Mouse (Mus musculus) hindbrain, embryonic 16.5 days (tissue): Measurements from ENCODE around the gene Hdac6. TPM values are rescaled to one million over a fixed set of nuclear protein-coding genes. Genes with fewer than 3 reads are reported as not detected.

Source experiments
- ATAC-seq: fragments of 200-750 bp; cut with Nextera tagmentation; 2 replicates; pipeline ENCODE4 v1.8.0; 2017; ENCODE audit warnings: moderate TSS enrichment, moderate library complexity
- H3K27ac ChIP-seq: fragments of 300-500 bp; sonication (generic); 2 replicates; pipeline ENCODE4 v1.5.1; 2014; ENCODE audit warnings: low read depth, mild to moderate bottlenecking, control low read depth, low read length, moderate library complexity
- H3K27me3 ChIP-seq: fragments of 300-500 bp; sonication (generic); replicated peaks from 2 replicates; pipeline ENCODE4 v1.6.1; 2014; ENCODE audit warnings: low read length; ENCODE audit not compliant: control insufficient read depth, insufficient read depth
- H3K36me3 ChIP-seq: fragments of 300-500 bp; sonication (generic); 2 replicates; pipeline ENCODE4 v1.6.1; 2014; ENCODE audit warnings: mild to moderate bottlenecking, low read length, moderate library complexity, mixed read lengths; ENCODE audit not compliant: control insufficient read depth, insufficient read depth
- H3K4me1 ChIP-seq: fragments of 300-500 bp; sonication (generic); 2 replicates; pipeline ENCODE4 v1.6.1; 2014; ENCODE audit warnings: low read depth, low read length; ENCODE audit not compliant: control insufficient read depth, insufficient read depth
- H3K4me2 ChIP-seq: fragments of 300-500 bp; sonication (generic); 2 replicates; pipeline ENCODE4 v1.6.1; 2014; ENCODE audit warnings: mild to moderate bottlenecking, low read length, control low read depth, moderate library complexity
- H3K4me3 ChIP-seq: fragments of 300-500 bp; sonication (generic); 2 replicates; pipeline ENCODE4 v1.5.1; 2014; ENCODE audit warnings: mild to moderate bottlenecking, low read length, control low read depth, moderate library complexity
- H3K9ac ChIP-seq: fragments of 300-500 bp; sonication (generic); 2 replicates; pipeline ENCODE4 v1.6.1; 2014; ENCODE audit warnings: low read depth, mild to moderate bottlenecking, control low read depth, low read length, moderate library complexity
- H3K9me3 ChIP-seq: fragments of 300-500 bp; sonication (generic); 2 replicates; pipeline ENCODE4 v1.6.1; 2014; ENCODE audit warnings: mild to moderate bottlenecking, low read length, moderate library complexity; ENCODE audit not compliant: control insufficient read depth
- WGBS: fragments of 180-500 bp; shearing (Covaris S2); extraction: QIAGEN DNeasy Blood & Tissue Kit; methylation state at CpG from one replicate; pipeline ENCODE4 v1.1.7; 2014; 5-methylcytosine and 5-hydroxymethylcytosine counted together
- polyA plus RNA-seq: library from polyadenylated mRNA; unstranded; fragments of >200 nt; fragmentation: Nextera tagmentation; extraction: Ambion mirVana; gene quantifications from 2 replicates; pipeline ENCODE4 v1.2.1, GENCODE M21; 2015

Gene Hdac6
- polyA plus RNA-seq, 1 experiment from 2014 or later: 70.2 TPM

DNA sequence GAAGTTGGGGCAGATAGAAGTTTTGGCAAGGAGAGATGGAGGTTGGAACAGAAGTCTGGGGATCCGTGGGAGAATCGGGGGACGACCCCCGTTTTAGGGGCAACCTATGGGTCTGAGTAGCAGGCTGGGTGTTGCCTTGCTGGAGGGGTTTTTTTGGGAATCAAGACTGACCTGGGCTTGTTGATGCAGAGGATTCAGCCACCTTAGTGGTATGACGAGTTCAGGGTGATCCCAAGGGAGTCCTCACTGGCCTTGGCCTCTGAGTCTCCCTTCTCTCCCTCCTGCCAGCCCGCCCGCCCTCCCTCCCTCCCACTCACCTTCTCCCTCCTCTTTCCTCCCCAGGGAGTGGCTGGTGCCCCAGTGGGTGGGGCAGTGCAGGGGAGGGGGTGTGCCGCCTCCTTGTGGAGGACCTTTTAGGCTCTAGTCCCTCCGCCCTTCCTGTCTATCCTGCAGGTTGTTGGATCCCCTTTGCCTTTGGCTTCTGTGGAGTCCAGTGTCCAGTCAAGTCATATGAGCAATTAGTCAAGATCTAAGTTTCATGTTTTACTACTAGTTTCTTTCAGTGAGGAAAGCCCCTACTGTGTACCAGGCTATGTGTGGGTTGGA lies 20.0 kb upstream of the Hdac6 start:
- no peaks in the 10 kb centered on the region for H3K4me1 ChIP-seq
- H3K4me2 ChIP-seq: no peak overlapping the region
- no peak overlapping the region for H3K4me3 ChIP-seq
- H3K27me3 ChIP-seq: no peaks in the 10 kb centered on the region
- 86% methylated on average over 6 of the region's 9 CpGs for WGBS
- H3K36me3 ChIP-seq: no peaks in the 10 kb centered on the region
- H3K9ac ChIP-seq: no peak overlapping the region
- no peak overlapping the region for H3K27ac ChIP-seq
- no peak for ATAC-seq
- H3K9me3 ChIP-seq: no peaks in the 10 kb centered on the region

DNA sequence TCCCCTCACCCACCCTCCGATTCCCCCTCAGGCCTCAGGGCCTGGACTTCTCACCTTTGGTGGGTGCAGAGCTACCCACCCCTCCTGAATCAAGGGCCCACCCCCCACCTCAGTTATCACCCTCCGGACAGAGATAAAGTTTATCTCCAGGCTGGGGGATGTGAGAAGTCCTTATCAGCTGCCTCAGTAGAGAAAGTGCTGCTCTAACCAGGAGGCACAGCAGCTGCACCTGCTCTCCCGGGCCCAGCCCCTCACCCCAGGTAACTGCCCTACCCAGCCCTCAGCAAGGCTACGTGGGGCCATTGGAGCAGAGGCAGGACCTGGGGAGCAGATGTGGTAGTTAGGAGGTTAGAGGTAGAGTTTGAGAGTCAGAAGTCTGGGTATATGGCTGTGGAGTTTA lies 18.5 kb upstream of the Hdac6 start:
- 81% methylated on average over 4 of the region's 4 CpGs for WGBS
- no peak for ATAC-seq

DNA sequence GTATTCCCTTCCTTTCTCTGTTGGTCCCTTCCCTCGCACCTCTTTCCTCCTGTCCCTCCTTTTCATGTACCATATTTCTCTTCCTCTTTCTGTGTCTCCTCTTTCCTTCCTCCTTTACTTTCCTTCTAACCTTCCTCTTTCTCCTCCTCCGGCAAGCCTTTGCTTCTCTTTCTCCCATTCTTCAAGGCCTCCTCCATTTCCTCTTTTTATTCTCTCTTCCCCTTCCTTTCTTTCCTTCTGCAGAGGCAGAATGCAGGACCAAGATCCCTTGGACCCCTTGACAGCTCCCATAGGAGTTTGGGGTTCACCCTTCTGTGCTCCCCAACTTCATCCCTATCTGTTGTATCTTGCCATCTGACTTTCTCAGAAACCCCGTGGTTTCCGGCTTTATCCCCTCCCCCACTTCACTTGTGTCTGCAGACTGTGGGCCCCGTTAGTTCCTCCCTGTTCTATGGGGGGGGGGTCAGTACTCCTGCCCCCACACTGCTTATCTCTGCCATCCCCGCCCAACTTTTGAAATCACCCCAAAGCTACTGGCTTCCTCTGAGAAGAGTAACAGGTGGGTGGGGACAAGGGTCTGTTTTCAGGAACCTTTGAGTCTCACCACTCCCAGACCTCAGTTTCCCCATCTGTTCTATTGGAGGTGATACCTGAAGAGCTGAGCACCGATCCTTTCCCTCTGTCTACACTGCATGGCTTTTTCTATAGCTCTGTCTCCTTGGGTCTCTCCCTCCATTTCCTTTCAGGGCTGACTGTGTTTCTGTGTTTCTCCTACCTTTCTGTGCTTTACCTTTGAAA lies 16.3 kb upstream of the Hdac6 start:
- H3K4me1 ChIP-seq: no peaks in the 10 kb centered on the region
- no peaks in the 10 kb centered on the region for H3K9me3 ChIP-seq
- H3K4me2 ChIP-seq: no peak overlapping the region
- 82% methylated on average over 7 of the region's 7 CpGs for WGBS
- no peak overlapping the region for H3K27ac ChIP-seq
- no peaks in the 10 kb centered on the region for H3K36me3 ChIP-seq
- H3K27me3 ChIP-seq: no peaks in the 10 kb centered on the region
- H3K4me3 ChIP-seq: no peak overlapping the region
- no peak overlapping the region for H3K9ac ChIP-seq
- no peak for ATAC-seq

More for the DNA sequence above, 18.5 kb upstream of the Hdac6 start:
- no peak overlapping the region for H3K4me3 ChIP-seq
- H3K9ac ChIP-seq: no peak overlapping the region
- no peaks in the 10 kb centered on the region for H3K27me3 ChIP-seq
- no peaks in the 10 kb centered on the region for H3K9me3 ChIP-seq
- H3K36me3 ChIP-seq: no peaks in the 10 kb centered on the region
- no peak overlapping the region for H3K27ac ChIP-seq
- no peaks in the 10 kb centered on the region for H3K4me1 ChIP-seq
- H3K4me2 ChIP-seq: no peak overlapping the region

DNA sequence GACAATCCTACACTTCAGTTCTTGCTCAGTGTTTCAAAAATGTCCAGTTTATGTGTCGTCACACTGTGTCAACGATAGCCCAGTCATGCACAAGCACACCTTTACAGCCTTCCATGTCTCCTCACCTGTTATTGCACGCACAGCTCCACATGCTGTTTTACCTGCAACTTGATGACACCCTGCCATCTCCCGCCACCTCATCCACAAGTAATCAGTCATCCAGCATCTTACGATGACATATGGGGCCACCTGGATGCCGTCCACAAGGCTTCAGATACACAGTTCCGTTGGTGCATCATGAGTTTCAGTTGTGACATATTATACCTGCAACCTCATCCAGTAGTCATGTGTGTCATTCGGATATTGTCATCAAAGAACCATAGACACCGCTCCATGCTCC lies 11.2 kb upstream of the Hdac6 start:
- H3K9me3 ChIP-seq: no peaks in the 10 kb centered on the region
- H3K27me3 ChIP-seq: no peaks in the 10 kb centered on the region
- H3K36me3 ChIP-seq: no peaks in the 10 kb centered on the region
- no peak overlapping the region for H3K4me3 ChIP-seq
- H3K4me1 ChIP-seq: no peaks in the 10 kb centered on the region
- H3K27ac ChIP-seq: no peak overlapping the region
- no peak for ATAC-seq
- no peak overlapping the region for H3K4me2 ChIP-seq
- H3K9ac ChIP-seq: no peak overlapping the region
- 93% methylated on average over 9 of the region's 9 CpGs for WGBS

DNA sequence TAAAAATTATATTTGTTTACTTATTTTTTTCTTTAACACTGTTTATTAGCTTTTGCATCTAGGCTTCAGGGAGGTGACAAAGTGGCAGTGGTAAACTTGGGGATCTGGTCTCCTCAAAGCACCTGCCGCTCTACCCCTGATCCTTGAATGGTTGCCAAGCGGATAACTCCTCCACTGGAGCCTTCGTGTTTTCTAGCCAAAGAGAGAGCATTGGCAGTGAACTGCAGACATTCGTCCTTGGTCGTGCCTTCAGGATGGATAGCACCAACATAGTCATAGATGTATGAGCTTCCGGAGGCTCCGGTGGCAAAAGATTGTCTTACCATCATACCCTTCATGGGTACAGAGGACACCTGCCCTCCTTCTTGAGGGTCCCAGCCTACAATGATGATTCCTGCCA lies 2.4 kb upstream of the Hdac6 start:
- Histone ChIP-seq H3K4me3 (no peak overlapping the region), H3K27ac (no peak overlapping the region), H3K27me3 (no peaks in the 10 kb centered on the region), H3K4me2 (no peak overlapping the region), H3K9ac (no peak overlapping the region), H3K9me3 (no peaks in the 10 kb centered on the region), H3K36me3 (no peaks in the 10 kb centered on the region), H3K4me1 (no peaks in the 10 kb centered on the region)
- WGBS: 90% methylated on average over 7 of the region's 7 CpGs
- no peak for ATAC-seq

DNA sequence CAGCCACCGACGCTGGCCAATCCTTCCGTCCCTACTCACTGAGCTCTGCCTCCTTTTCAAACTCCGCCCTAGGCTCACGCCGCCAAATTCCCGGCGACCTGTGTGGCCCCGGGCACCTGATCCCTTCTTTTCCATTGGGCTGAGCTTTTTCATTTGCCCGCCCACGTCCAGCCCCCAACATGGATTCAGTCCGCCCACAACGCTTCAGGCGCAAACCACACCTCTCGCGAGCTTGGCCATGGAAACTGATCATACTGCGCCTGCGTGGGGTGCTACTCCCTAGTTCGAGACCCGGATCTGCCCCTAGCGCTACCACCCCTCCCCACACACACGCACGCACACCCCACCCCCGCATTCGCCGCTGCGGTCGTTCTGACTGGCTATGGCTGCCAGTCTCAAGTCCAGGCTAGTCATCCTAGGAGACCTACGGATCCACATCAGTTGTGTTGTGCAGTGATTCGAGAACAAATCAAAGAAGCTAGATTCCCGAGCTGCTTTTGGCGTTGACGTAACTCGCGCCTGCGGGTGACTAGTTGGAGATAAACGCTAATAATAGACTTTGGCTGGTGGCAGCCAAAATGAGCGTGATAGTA lies 307 bp upstream of the Hdac6 start:
- WGBS: 24% methylated on average over 38 of the region's 38 CpGs
- H3K9ac ChIP-seq: peak overlapping the region; percentile 33
- H3K4me2 ChIP-seq: peak overlapping the region; percentile 40
- peak overlapping the region; percentile 50 for H3K4me3 ChIP-seq
- no peaks in the 10 kb centered on the region for H3K36me3 ChIP-seq
- H3K4me1 ChIP-seq: no peaks in the 10 kb centered on the region
- no peaks in the 10 kb centered on the region for H3K9me3 ChIP-seq
- ATAC-seq: peak; percentile 98
- no peaks in the 10 kb centered on the region for H3K27me3 ChIP-seq
- peak overlapping the region; percentile 3; the same call in 1 of the 2 replicates for H3K27ac ChIP-seq

DNA sequence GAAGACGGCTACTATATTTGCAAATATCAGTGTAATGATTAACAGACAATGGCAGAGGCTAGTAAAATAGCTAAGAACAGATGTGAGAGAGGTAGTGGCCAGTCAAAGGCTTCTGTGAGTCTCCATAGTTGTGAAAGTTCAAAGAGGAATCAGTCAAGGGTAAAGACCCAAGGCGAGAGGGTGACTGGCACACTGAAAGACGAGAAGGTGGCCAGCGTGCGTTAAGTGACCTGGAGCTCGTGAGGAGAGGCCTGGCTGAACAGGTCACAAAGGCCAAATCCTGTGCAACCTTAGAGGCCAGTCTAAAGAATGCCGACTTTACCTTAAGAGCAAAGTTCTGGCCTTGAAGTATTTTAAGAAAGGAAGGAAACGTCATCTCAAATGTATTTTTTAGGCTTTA lies 2.1 kb downstream of the Hdac6 start:
- H3K4me3 ChIP-seq: no peak overlapping the region
- WGBS: 74% methylated on average over 8 of the region's 8 CpGs
- no peaks in the 10 kb centered on the region for H3K27me3 ChIP-seq
- H3K4me1 ChIP-seq: no peaks in the 10 kb centered on the region
- H3K36me3 ChIP-seq: no peaks in the 10 kb centered on the region
- no peak for ATAC-seq
- H3K4me2 ChIP-seq: no peak overlapping the region
- H3K9ac ChIP-seq: no peak overlapping the region
- H3K9me3 ChIP-seq: no peaks in the 10 kb centered on the region
- H3K27ac ChIP-seq: no peak overlapping the region

DNA sequence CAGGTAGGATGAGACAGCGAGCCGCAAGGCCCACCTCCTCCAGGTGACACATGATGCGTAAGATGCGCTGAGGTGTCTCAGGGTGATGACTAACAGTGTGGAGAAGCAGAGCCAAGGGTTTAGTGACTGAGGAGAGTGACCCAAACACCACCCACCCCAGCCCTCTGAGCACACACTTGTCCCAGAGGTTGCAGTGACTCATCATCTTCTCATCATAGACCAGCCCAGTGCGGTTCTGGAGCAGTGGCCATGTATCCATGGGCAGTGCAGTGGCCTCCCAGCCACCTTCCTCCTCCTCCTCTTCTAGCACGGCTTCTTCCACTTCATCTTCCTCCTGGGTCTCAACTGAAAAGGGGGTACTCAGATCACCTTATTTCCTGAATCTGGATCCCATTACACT lies 10.0 kb downstream of the Hdac6 start:
- no peak for ATAC-seq
- H3K4me2 ChIP-seq: no peak overlapping the region

DNA sequence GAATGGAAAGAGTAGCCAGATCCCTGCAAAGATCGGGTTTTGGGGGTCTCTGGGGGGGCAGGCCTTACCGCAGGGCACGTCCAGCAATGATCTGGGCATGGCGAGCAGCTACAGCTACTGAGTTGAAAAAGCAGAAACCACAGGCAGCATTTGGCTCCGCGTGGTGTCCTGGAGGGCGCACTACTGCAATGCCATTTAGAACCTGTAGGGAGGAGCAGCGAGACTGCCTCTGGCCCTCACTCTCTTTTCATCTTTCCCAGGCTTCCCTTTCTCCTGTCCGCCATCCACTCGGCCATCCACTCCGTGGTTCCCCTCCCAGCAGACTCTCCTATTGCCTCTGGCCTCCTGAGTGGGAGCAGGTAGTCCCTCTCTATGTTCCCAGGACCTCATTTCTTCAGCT lies 10.8 kb downstream of the Hdac6 start:
- 0 out of 2 replicates have a peak, but pooled peaks cover 4% of the 10 kb centered on the region for H3K36me3 ChIP-seq
- no peaks in the 10 kb centered on the region for H3K27me3 ChIP-seq
- no peak overlapping the region for H3K4me2 ChIP-seq
- no peaks in the 10 kb centered on the region for H3K4me1 ChIP-seq
- no peaks in the 10 kb centered on the region for H3K9me3 ChIP-seq
- no peak overlapping the region for H3K9ac ChIP-seq
- H3K4me3 ChIP-seq: no peak overlapping the region
- H3K27ac ChIP-seq: no peak overlapping the region
- no peak for ATAC-seq
- WGBS: 43% methylated on average over 11 of the region's 11 CpGs

More for the DNA sequence above, 10.0 kb downstream of the Hdac6 start:
- 0 out of 2 replicates have a peak, but pooled peaks cover 4% of the 10 kb centered on the region for H3K36me3 ChIP-seq
- H3K9ac ChIP-seq: no peak overlapping the region
- H3K4me1 ChIP-seq: no peaks in the 10 kb centered on the region
- H3K27me3 ChIP-seq: no peaks in the 10 kb centered on the region
- H3K9me3 ChIP-seq: no peaks in the 10 kb centered on the region
- no peak overlapping the region for H3K27ac ChIP-seq
- H3K4me3 ChIP-seq: no peak overlapping the region
- WGBS: 97% methylated on average over 6 of the region's 6 CpGs
